Mouse (Mus musculus): ENCODE results near the gene Ppp1r9b.

DNA sequence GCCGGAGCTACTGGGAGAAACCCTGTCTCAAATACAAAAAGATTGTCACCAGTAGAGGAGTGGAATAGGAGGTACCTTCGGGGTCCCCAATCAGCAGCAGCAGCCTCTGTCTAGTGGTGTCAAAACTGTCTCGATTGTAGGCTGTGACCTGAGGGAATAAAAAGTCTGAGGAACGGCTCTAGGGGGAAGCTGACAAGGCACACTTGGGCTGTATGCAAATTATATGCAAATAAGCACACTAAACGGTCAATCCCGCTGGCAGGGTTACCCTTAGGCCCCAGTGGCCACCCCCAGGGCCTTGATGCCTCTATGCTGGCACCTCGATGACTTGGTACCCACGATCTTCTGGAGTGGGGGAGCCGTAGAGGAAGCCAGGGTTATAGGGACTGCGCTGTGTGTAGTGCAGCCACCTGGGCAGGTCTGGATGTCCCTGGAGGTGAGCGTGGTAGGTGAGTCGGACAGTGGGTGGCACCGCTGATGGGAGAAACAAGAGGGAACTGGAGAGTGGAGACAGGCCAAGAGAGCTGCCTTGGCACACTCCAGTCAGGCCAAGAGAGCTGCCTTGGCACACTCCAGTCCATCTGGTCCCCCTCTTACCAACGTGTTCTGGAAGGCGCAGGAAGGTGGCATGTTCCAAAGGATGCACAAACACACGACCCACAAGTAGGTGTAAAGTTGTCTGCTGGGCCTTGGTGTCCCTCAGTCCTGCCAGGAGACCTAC, 18.8 kb upstream of the Ppp1r9b start:
- no peak for TF ChIP-seq CTCF (conservative IDR thresholded peaks at IDR 0.05; ENCODE audit: low read length)
- no peak for TF ChIP-seq POU5F1 (IDR thresholded peaks at IDR 0.05; ENCODE audit: borderline replicate concordance, low read length)

Data from E14TG2a.4 (cell line).